Mouse (Mus musculus) midbrain, embryonic 14.5 days (tissue): ENCODE measurements at regions not wholly inside any gene's neighbourhood (a gene's known extent, or its start where the extent isn't known, plus 50 kb on each side); places are given as distances from the start of the nearest gene placed in this dataset.

Experiments
- ATAC-seq: fragments of 200-750 bp; cut with Nextera tagmentation; 2 replicates; pipeline ENCODE4 v1.8.0; 2017; ENCODE audit warnings: moderate number of reproducible peaks, moderate library complexity; ENCODE audit not compliant: low FRiP score, low TSS enrichment
- DNase-seq: peaks from one replicate; pipeline ENCODE4 v3.0.0-alpha.2; 2015
- H3K27ac ChIP-seq: fragments of 300-500 bp; sonication (generic); replicated peaks from 2 replicates; pipeline ENCODE4 v1.5.1; 2014; ENCODE audit warnings: mild to moderate bottlenecking, low read depth, low read length, moderate library complexity
- H3K27me3 ChIP-seq: fragments of 300-500 bp; sonication (generic); 2 replicates; pipeline ENCODE4 v1.6.1; 2014; ENCODE audit warnings: low read length, control low read depth, mixed read lengths; ENCODE audit not compliant: control insufficient read depth, insufficient read depth
- H3K36me3 ChIP-seq: fragments of 300-500 bp; sonication (generic); 2 replicates; pipeline ENCODE4 v1.6.1; 2014; ENCODE audit warnings: low read length, control low read depth; ENCODE audit not compliant: control insufficient read depth, insufficient read depth
- H3K4me1 ChIP-seq: fragments of 300-500 bp; sonication (generic); 2 replicates; pipeline ENCODE4 v1.6.1; 2014; ENCODE audit warnings: mild to moderate bottlenecking, antibody characterized with exemption, low read length, control low read depth; ENCODE audit not compliant: control insufficient read depth, insufficient read depth
- H3K4me2 ChIP-seq: fragments of 300-500 bp; sonication (generic); 2 replicates; pipeline ENCODE4 v1.6.1; 2014; ENCODE audit warnings: mild to moderate bottlenecking, low read length, moderate library complexity
- H3K4me3 ChIP-seq: fragments of 300-500 bp; sonication (generic); replicated peaks from 2 replicates; pipeline ENCODE4 v1.5.1; 2014; ENCODE audit warnings: low read depth, low read length
- H3K9ac ChIP-seq: fragments of 300-500 bp; sonication (generic); replicated peaks from 2 replicates; pipeline ENCODE4 v1.6.1; 2014; ENCODE audit warnings: mild to moderate bottlenecking, low read length, moderate library complexity
- H3K9me3 ChIP-seq: fragments of 300-500 bp; sonication (generic); 2 replicates; pipeline ENCODE4 v1.6.1; 2016; ENCODE audit warnings: low read length, control low read depth, mixed read lengths; ENCODE audit not compliant: control insufficient read depth
- WGBS: fragments of 180-500 bp; shearing (Covaris S2); extraction: QIAGEN DNeasy Blood & Tissue Kit; methylation state at CpG from one replicate; pipeline ENCODE4 v1.1.7; 2014; 5-methylcytosine and 5-hydroxymethylcytosine counted together

DNA sequence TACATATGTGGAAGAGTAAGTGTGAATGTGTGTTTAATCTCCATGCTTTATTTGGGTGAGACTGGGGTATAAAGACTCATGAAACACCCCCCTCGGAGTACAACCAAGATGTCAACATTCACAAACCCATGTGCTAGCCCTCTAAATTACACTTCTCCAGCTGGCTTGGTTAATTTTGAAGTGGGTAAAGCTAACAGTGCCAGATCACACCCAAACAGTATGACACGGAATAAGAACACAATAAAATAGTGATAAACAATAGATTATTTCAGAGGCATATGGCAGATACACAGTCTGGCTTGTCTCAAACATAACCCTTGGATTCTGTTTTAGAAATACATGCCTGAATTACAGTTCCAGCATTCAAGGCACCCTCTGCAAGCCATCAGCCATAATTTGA, 86.4 kb upstream of the Samsn1 start:
- ATAC-seq (no peak), DNase-seq (no peak)
- no peak overlapping the region for H3K4me2 ChIP-seq

DNA sequence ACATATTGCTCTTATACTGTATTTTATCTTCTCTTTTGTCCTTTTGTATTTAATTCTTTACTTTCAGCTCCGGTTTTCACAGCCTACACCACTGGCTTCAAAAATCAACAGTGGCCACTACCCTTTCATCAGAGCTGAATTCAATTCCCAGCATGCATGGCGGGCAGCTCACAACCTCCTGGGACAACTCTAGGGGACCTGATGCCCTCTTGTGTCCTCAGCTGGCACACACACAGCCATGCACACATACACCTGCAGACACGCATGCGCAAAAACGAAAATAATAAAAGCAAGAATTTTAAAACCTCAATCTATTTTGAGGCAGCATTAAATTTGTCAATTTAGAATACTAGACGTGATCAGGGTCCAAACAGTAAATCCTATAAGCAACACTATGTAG, 82.6 kb upstream of the Samsn1 start:
- Histone ChIP-seq H3K9me3 (no peaks in the 10 kb centered on the region), H3K27ac (no peak overlapping the region), H3K9ac (no peak overlapping the region), H3K4me1 (no peaks in the 10 kb centered on the region), H3K4me3 (no peak overlapping the region), H3K27me3 (no peaks in the 10 kb centered on the region), H3K4me2 (no peak overlapping the region), H3K36me3 (no peaks in the 10 kb centered on the region)
- no peak for ATAC-seq
- WGBS: 93% methylated on average over 6 of the region's 6 CpGs
- no peak for DNase-seq

More for the DNA sequence above, 86.4 kb upstream of the Samsn1 start:
- H3K27me3 ChIP-seq: no peaks in the 10 kb centered on the region
- WGBS: 90% methylated on average over 2 of the region's 2 CpGs
- no peak overlapping the region for H3K27ac ChIP-seq
- H3K9me3 ChIP-seq: no peaks in the 10 kb centered on the region
- no peaks in the 10 kb centered on the region for H3K36me3 ChIP-seq
- H3K4me1 ChIP-seq: no peaks in the 10 kb centered on the region
- no peak overlapping the region for H3K9ac ChIP-seq
- no peak overlapping the region for H3K4me3 ChIP-seq

DNA sequence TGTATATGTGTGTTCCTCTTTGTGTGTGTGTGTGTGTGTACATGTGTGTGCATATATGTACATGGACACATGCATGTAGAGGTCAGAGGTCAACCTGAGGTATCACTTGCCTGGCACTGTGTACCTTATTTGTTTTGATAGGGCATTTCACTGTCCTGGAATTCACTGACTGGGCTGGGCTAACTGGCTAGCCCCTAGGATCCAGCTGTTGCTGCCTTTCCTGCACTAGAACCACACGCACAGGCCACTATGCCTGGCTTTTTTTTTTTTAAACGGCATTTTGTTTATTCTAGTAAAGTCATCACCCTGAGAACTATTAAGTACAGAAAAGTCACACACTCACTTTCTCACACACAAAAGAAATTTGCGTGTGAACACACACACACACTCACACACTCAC, 79.7 kb upstream of the Samsn1 start:
- Histone ChIP-seq H3K27ac (no peak overlapping the region), H3K27me3 (no peaks in the 10 kb centered on the region), H3K4me3 (no peak overlapping the region), H3K9ac (no peak overlapping the region), H3K4me2 (no peak overlapping the region), H3K36me3 (no peaks in the 10 kb centered on the region), H3K4me1 (no peaks in the 10 kb centered on the region), H3K9me3 (no peaks in the 10 kb centered on the region)
- no peak for DNase-seq
- WGBS: 92% methylated on average over 3 of the region's 3 CpGs
- ATAC-seq: no peak

DNA sequence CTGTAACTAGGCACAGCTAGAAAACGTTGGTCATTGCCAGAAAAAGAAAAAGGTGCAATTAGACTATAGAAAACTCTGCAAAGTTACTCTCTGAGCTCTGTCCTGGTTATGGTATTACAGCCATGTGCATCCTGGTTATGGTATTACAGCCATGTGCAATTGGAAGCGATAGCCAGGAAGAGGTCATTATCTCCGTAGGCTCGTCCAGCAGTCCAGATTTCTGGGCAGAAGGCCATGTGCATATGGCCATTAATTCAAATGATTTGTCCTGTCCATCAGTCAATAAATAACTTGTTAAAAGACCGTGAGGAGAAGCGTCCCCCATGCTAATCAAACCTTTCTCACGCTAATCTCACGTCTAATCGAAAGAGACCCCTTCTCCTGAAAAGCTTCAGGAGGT, 75.7 kb upstream of the Samsn1 start:
- WGBS: 79% methylated on average over 9 of the region's 9 CpGs

DNA sequence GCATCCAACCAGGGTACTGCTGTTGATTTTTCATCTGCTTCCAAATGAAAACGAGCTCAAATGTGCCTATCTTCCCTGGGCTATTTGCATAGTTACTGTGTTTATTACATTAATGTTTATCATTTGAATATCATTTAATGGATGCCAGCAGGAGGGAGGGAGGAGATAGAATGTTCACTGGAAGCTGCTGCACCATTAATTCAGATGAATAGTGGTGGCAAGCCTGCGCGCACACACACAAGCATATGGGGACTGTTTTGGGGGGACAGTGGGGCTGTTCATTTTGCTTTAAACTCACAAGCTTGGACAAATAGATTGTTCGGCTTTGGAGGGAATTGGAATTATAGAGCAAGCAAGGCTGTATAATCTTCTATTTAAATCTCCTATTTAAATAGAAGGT, 74.3 kb upstream of the Samsn1 start:
- no peaks in the 10 kb centered on the region for H3K36me3 ChIP-seq
- H3K27ac ChIP-seq: no peak overlapping the region
- no peaks in the 10 kb centered on the region for H3K27me3 ChIP-seq
- no peaks in the 10 kb centered on the region for H3K9me3 ChIP-seq
- ATAC-seq: no peak
- no peak overlapping the region for H3K4me2 ChIP-seq
- DNase-seq: no peak
- H3K4me1 ChIP-seq: no peaks in the 10 kb centered on the region
- no peak overlapping the region for H3K4me3 ChIP-seq
- no peak overlapping the region for H3K9ac ChIP-seq
- 74% methylated on average over 4 of the region's 4 CpGs for WGBS

More for the DNA sequence above, 75.7 kb upstream of the Samsn1 start:
- Histone ChIP-seq H3K27me3 (no peaks in the 10 kb centered on the region), H3K27ac (no peak overlapping the region), H3K9ac (no peak overlapping the region), H3K9me3 (no peaks in the 10 kb centered on the region), H3K4me3 (no peak overlapping the region), H3K36me3 (no peaks in the 10 kb centered on the region), H3K4me1 (no peaks in the 10 kb centered on the region), H3K4me2 (no peak overlapping the region)
- DNase-seq (no peak), ATAC-seq (no peak)

DNA sequence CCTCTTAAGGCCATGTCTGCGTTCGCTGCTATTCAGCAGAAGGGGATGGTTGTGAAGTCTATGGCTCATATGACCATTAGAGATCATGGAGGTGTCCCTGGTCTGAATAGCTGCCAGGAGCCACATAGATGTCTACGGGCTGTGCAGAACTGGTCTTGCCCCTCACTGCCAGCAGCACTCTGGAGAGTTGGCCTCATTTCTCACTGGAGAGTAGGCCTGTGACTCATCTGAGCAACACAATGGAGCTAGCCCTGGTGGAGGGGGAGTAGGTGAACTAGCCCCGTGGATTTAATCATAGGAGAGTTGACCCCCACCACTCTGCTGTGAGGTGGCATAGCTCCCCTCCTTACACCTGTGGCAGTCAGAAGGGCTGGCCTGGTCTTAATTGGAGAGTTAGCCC, 63.3 kb upstream of the Samsn1 start:
- Histone ChIP-seq H3K27me3 (no peaks in the 10 kb centered on the region), H3K27ac (no peak overlapping the region), H3K4me3 (no peak overlapping the region), H3K4me2 (no peak overlapping the region), H3K9ac (no peak overlapping the region), H3K9me3 (0 out of 2 replicates have a peak, but pooled peaks cover 3% of the 10 kb centered on the region), H3K36me3 (no peaks in the 10 kb centered on the region), H3K4me1 (no peaks in the 10 kb centered on the region)
- ATAC-seq: no peak
- DNase-seq: no peak
- 94% methylated on average over 4 of the region's 4 CpGs for WGBS

DNA sequence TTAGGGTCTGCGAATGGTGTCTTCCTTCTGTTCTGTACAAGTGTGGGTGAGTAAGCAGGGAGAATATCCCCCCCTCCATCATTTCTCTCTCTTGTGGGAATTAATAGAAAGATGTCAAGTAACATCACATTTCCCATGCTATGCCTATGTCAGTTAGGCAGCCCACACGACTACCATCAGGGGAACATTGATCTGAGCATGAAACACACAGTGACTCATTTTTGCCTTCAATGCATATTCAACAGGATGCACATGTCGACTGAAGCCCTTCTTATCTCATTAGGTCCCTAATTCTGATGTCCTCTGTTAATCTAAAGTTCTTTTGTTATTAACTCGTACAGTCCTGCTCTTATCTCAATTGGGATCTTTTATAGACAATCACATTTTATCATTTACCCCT, 60.4 kb upstream of the Samsn1 start:
- H3K9ac ChIP-seq: no peak overlapping the region
- 66% methylated on average over 4 of the region's 4 CpGs for WGBS
- no peaks in the 10 kb centered on the region for H3K27me3 ChIP-seq
- no peaks in the 10 kb centered on the region for H3K36me3 ChIP-seq
- H3K4me3 ChIP-seq: no peak overlapping the region
- no peak overlapping the region for H3K4me2 ChIP-seq
- H3K27ac ChIP-seq: no peak overlapping the region
- ATAC-seq: no peak
- 0 out of 2 replicates have a peak, but pooled peaks cover 3% of the 10 kb centered on the region for H3K9me3 ChIP-seq
- no peak for DNase-seq
- H3K4me1 ChIP-seq: no peaks in the 10 kb centered on the region

DNA sequence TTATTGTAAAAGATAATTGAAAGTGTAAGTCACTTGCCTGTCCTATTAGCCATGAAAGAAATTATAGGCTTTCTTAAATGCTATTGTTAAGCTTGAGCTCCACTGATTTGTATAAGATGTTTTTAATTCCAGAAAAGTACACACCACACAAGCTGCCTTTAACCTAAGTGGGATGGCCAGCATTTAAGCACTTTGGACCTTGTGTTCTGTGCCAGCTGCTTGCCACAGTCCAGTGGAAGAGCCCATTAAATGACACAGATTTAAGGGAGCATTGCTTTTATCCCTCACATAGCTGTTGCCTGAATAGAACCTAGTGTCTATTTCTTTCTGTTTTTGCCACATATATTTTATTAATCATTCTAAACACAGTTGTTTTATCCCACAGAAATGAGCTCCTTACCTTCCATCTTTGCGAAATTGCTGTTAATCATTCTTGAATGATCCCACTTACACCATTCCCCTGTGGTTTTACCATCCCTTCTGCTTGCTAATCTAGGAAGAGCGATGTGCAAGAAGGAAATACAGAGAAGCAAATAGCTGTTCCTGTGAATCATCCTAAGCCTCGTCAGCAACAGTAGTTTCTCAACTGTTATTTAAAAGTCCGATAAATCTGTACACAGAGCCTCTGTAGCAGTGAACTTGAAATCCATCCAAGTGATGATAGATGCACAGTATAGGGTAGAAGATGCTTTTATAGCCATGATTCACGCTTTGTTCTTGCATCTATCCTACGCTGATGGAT, 57.9 kb upstream of the Samsn1 start:
- 92% methylated on average over 6 of the region's 6 CpGs for WGBS
- ATAC-seq: no peak

DNA sequence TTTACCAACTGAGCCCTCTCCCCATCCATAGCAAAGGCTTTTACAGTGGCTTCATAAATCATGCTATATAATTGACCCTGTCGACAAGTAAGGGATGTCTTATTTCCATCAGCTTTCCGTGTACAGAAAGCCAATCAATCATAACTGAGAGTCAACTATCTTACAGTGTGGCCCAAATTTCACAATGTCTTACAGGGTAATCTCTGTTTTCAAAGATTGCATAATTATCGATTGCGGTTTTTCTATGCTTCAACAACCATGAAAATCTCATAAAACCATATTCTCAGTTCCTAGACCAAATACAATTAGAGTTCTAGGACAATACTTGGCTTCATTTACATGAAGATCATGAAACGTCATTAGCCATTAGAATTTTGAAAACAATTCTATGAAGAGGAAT, 56.1 kb upstream of the Samsn1 start:
- H3K4me1 ChIP-seq: no peaks in the 10 kb centered on the region
- no peaks in the 10 kb centered on the region for H3K27me3 ChIP-seq
- WGBS: 88% methylated on average over 5 of the region's 5 CpGs
- no peak for ATAC-seq
- H3K9me3 ChIP-seq: 0 out of 2 replicates have a peak, but pooled peaks cover 3% of the 10 kb centered on the region
- H3K9ac ChIP-seq: no peak overlapping the region
- no peak for DNase-seq
- H3K4me3 ChIP-seq: no peak overlapping the region
- no peak overlapping the region for H3K27ac ChIP-seq
- H3K36me3 ChIP-seq: no peaks in the 10 kb centered on the region
- H3K4me2 ChIP-seq: no peak overlapping the region

More for the DNA sequence above, 57.9 kb upstream of the Samsn1 start:
- DNase-seq: no peak
- Histone ChIP-seq H3K27me3 (no peaks in the 10 kb centered on the region), H3K36me3 (no peaks in the 10 kb centered on the region), H3K4me2 (no peak overlapping the region), H3K4me3 (no peak overlapping the region), H3K9me3 (0 out of 2 replicates have a peak, but pooled peaks cover 3% of the 10 kb centered on the region), H3K4me1 (no peaks in the 10 kb centered on the region), H3K27ac (no peak overlapping the region), H3K9ac (no peak overlapping the region)
